Mouse (Mus musculus) kidney, embryonic 14.5 days (tissue): ENCODE data around the gene Uba5. TPM values are rescaled to one million over a fixed set of nuclear protein-coding genes. Genes with fewer than 3 reads are reported as not detected.

Experiments
- ATAC-seq: fragments of 200-750 bp; cut with Nextera tagmentation; 2 replicates; pipeline ENCODE4 v1.8.0; 2017; ENCODE audit warnings: moderate number of reproducible peaks, mild to moderate bottlenecking, moderate TSS enrichment, moderate library complexity; ENCODE audit not compliant: low FRiP score, low TSS enrichment
- H3K27ac ChIP-seq: fragments of 300-500 bp; sonication (generic); 2 replicates; pipeline ENCODE4 v1.5.1; 2014; ENCODE audit warnings: low read depth, mild to moderate bottlenecking, low read length, moderate library complexity, mixed read lengths
- H3K27me3 ChIP-seq: fragments of 300-500 bp; sonication (generic); 2 replicates; pipeline ENCODE4 v1.6.1; 2014; ENCODE audit warnings: mild to moderate bottlenecking, low read length; ENCODE audit not compliant: control insufficient read depth, insufficient read depth
- H3K36me3 ChIP-seq: fragments of 300-500 bp; sonication (generic); 2 replicates; pipeline ENCODE4 v1.6.1; 2014; ENCODE audit warnings: low read length, mixed read lengths; ENCODE audit not compliant: control insufficient read depth, insufficient read depth
- H3K4me1 ChIP-seq: fragments of 300-500 bp; sonication (generic); 2 replicates; pipeline ENCODE4 v1.6.1; 2014; ENCODE audit warnings: low read length, mixed read lengths; ENCODE audit not compliant: control insufficient read depth, insufficient read depth
- H3K4me2 ChIP-seq: fragments of 300-500 bp; sonication (generic); replicated peaks from 2 replicates; pipeline ENCODE4 v1.6.1; 2014; ENCODE audit warnings: low read depth, mild to moderate bottlenecking, low read length
- H3K4me3 ChIP-seq: fragments of 300-500 bp; sonication (generic); 2 replicates; pipeline ENCODE4 v1.5.1; 2014; ENCODE audit warnings: mild to moderate bottlenecking, low read length
- H3K9ac ChIP-seq: fragments of 300-500 bp; sonication (generic); 2 replicates; pipeline ENCODE4 v1.6.1; 2014; ENCODE audit warnings: low read depth, mild to moderate bottlenecking, low read length, moderate library complexity
- H3K9me3 ChIP-seq: fragments of 300-500 bp; sonication (generic); 2 replicates; pipeline ENCODE4 v1.6.1; 2016; ENCODE audit warnings: low read length; ENCODE audit not compliant: control insufficient read depth
- WGBS: fragments of 180-500 bp; shearing (Covaris S2); extraction: QIAGEN DNeasy Blood & Tissue Kit; methylation state at CpG from one replicate; pipeline ENCODE4 v1.1.7; 2014; 5-methylcytosine and 5-hydroxymethylcytosine counted together
- polyA plus RNA-seq: library from polyadenylated mRNA; unstranded; fragments of >200 nt; fragmentation: Nextera tagmentation; extraction: Ambion mirVana; gene quantifications from 2 replicates; pipeline ENCODE4 v1.2.1, GENCODE M21; 2014

The Uba5 gene
- polyA plus RNA-seq, 1 experiment from 2014 or later: 59.3 TPM

DNA sequence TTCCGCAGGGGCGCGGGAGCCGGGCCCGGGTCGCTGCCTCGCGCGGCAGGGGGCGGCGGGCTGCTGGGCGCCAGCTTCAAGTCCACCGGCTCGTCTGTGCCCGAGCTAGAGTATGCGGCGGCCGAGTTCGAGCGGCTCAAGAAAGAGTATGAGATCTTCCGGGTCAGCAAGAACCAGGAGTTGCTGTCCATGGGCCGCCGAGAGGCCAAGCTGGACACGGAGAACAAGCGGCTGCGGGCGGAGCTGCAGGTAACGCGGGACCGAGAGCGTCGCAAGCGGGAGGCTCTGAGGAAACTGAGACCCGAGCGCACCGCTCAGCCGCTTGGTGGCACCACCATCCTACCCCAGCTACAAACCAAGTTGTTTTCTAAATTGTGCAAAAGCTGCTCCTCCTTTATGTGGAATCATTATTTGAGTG is 60.0 kb downstream of the Uba5 start:
- under 1% methylated on average over 33 of the region's 37 CpGs for WGBS
- Histone ChIP-seq H3K9ac (peak overlapping the region; percentile 70), H3K4me1 (peaks cover 4% of the 10 kb centered on the region; the same call in 1 of the 2 replicates), H3K4me2 (peak overlapping the region; percentile 65), H3K36me3 (peaks cover 7% of the 10 kb centered on the region; the same call in 1 of the 2 replicates), H3K9me3 (no peaks in the 10 kb centered on the region), H3K4me3 (peak overlapping the region; percentile 73), H3K27me3 (no peaks in the 10 kb centered on the region), H3K27ac (peak overlapping the region; percentile 74; the same call in 1 of the 2 replicates)
- ATAC-seq: peak; percentile 58

DNA sequence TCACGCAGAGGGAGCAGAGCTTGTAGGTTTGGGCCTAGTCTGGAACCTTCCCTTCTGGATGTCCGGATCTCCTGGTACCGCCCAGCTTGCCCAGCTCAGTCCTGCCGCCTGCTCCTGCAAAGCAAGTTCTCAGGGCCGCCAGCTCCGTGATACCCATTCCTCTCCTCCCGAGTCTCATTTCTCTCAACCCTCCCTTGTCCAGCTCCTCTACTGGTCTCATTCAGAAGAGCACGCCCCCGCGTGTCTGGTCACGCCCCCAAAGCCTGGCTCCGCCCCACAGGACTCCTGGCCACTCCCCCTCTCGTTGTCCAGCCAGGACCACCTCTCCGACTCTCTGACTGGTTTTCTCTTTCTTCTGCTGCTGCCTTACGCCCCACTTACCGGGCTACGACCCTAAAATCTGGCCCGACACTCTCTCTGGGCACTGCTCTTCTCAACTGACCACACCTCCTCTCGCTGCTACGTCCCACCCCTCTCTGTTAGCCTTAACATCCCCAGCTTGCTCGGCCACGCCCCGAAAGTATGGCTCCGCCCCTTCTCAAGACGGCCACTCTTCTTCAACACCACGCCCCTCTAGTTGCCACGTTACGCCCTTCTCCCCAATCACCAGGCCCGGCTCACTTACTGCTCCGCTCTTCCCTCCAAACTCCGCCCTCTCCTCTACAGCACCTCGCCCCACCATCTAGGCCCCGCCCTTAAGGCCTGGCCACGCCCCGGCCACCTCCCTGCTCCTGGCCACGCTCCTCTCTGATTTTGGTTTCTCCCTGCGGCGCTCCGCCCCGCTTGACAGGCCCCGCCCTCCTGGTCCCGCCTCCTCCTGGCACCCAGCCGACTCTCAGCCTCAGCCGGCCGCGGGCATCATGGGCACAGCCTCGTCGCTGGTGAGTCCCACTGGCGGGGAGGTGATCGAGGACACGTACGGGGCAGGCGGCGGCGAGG is 60.7 kb downstream of the Uba5 start, which contains the start of gene Nphp3:
Gene Nphp3 (plus strand): TSS at position 624 of the 939 bp plus-strand sequence.
- WGBS: 1% methylated on average over 55 of the region's 55 CpGs
- H3K27ac ChIP-seq: peak within 1 kb of the TSS; percentile 86
- peaks cover 7% of the 10 kb centered on the region; the same call in 1 of the 2 replicates for H3K36me3 ChIP-seq
- peak within 1 kb of the TSS; percentile 70 for H3K9ac ChIP-seq
- peak within 1 kb of the TSS; percentile 65 for H3K4me2 ChIP-seq
- ATAC-seq: peak; percentile 97
- H3K9me3 ChIP-seq: no peaks in the 10 kb centered on the region
- peaks cover 4% of the 10 kb centered on the region; the same call in 1 of the 2 replicates for H3K4me1 ChIP-seq
- peak within 1 kb of the TSS; percentile 73 for H3K4me3 ChIP-seq
- no peaks in the 10 kb centered on the region for H3K27me3 ChIP-seq

DNA sequence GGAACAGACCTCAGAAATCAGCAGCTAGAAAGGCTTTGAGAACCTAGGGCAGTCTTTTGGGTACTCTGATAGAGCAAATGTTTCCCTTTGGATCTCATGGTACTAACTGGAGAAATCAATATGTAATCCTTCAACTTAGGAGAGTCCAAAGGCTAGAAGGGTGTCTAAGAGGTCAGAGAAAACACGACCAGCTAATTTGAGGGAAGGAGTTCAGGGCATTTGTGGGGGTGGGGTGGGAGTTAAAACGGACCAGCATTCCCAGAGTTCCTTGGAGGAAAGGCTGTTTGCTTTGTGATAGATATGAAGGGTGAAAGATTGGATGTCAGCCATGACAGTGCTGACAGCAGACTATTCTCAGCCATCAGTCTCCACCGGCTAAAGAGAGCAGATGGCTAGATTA is 62.3 kb downstream of the Uba5 start:
- Histone ChIP-seq H3K36me3 (no peaks in the 10 kb centered on the region), H3K9ac (no peak overlapping the region), H3K27me3 (no peaks in the 10 kb centered on the region), H3K4me2 (no peak overlapping the region), H3K27ac (no peak overlapping the region), H3K9me3 (no peaks in the 10 kb centered on the region), H3K4me1 (peaks cover 4% of the 10 kb centered on the region; the same call in 1 of the 2 replicates), H3K4me3 (no peak overlapping the region)
- no peak for ATAC-seq
- 41% methylated on average over 3 of the region's 3 CpGs for WGBS

Other genes starting within 250 kb of the Uba5 start
- gene Nphp3, start 60.6 kb downstream of the Uba5 start, polyA plus RNA-seq: 4.5 and 7.3 TPM in 2 replicates
- not detected in 2 replicates for gene Gm28305, start 22.5 kb downstream of the Uba5 start, polyA plus RNA-seq
- gene Acad11, start 243 bp upstream of the Uba5 start, polyA plus RNA-seq: 6.7 and 11.0 TPM in 2 replicates
- 0.43 and 1.3 TPM in 2 replicates for gene Ackr4, start 63.8 kb upstream of the Uba5 start, polyA plus RNA-seq
- gene Dnajc13, start 199.8 kb upstream of the Uba5 start, polyA plus RNA-seq: 31.0 and 31.9 TPM in 2 replicates